Mouse (Mus musculus) kidney, postnatal 14 days (tissue): ENCODE results near the gene Zfp114.

ENCODE experiments used
- DNase-seq: peaks from one replicate; pipeline ENCODE4 v3.0.0; 2022; ENCODE audit warnings: mixed read lengths

The Zfp114 gene

DNA sequence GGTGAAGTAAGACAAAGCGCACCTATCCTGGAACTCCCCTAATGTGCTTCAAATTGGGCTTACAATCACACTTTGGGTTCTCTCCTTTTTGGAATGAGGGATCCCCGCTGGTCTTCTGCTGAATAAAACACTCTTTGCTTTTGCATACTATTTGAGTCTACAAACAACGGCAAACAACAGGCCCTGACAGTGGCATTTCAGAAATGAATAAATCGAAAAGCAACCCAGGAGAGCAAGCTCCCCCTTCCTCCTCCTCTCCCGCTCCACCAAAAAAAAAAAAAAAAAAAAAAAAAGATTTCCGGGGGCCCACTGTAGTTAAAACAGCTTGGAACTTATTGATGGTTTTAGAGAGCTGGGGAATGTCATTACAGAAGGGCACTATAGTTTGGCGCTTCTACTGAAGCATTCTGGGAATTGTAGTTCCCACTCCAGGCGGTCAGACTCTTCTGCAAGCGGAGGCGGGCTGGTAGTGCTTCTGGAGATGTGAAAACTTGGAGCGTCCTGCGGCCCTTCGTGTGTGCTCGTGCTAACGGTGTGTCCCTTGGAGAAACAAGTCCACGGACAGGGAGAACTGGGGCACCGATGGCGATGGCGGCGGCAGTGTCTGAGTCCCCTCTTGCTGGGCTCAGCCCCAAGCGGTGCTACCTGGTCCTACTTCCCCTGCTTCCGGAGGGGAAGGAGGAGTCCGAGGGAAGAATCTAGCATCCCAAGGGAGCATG is at the start of gene Zfp114:
TSS of gene Zfp114 (plus strand) at position 443 of the 719 bp plus-strand sequence.
- peak; percentile 66 for DNase-seq

- DNase-seq, result no peak
Measured at GRCm38 (mm10) chr7:24133425-24133995, 41.4 kb upstream of the Zfp114 start.

DNA sequence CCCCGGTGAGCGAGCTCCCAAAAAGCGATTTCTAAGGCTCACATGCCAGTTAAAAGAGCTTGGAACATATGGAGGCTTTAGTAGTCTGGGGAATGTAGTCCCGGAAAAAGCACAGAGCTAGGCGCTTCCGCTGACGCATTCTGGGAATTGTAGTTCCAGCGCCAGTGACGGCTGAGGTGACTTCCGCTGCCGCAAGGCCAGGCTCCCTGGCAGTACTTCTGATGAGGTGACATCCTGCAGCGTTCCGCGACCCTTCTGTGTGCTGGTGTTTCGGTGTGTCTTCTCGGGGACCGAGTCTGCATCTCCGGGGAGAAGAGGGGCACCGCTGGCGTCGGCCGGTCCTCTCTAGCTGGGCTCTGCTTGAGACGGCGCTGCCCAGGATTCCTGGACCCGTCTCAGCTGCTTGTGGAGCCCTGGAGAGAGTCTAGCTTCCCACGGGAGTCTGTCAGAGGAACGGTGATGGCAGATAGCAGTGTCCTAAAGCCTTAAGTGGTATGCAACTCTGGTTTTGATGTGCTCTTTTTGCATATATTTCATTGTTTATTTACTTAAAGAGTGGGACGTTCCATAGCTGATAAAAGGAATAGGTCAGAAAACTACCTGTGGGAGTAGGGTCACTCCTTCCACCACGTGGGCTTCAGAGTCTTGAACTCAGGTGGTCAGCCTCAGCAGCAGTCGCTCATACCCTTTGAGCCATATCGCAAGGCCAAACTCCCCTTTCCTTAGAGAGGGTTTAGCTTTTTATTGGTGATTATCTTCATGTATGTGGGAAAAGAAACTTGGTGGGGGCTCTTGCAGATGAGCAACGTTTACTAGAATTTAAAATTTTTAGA is 40.6 kb upstream of the Zfp114 start, which contains the start of gene Zfp235:
TSS of gene Zfp235 (plus strand) at position 174 of the 833 bp plus-strand sequence.
- DNase-seq, result peak; percentile 91

GRCm38 (mm10) chr7:24142566-24142965 is 32.3 kb upstream of the Zfp114 start:
- no peak for DNase-seq

DNA sequence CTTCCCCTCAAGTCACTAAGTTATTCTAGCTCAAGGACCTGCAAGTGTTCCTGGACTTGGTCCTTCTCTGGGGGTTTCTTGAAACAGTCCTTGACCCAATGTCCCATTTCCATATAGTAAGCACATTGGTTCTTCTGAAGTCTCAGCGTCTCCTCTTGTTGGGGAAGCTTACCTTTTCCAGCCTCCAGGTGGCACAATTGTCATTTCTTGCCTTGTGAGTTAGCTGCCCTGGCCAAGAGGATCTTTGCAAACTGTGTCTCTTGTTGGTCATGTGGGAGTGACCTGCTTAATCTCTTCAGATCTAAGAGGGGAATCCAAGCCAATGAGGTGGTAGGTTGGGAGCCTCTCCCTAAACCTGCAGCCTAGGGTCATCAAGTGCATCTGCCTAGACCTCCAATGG is 21.6 kb upstream of the Zfp114 start:
- peak; percentile 15 for DNase-seq

- no peak for DNase-seq
Measured at GRCm38 (mm10) chr7:24172191-24172590, 2.7 kb upstream of the Zfp114 start.

DNA sequence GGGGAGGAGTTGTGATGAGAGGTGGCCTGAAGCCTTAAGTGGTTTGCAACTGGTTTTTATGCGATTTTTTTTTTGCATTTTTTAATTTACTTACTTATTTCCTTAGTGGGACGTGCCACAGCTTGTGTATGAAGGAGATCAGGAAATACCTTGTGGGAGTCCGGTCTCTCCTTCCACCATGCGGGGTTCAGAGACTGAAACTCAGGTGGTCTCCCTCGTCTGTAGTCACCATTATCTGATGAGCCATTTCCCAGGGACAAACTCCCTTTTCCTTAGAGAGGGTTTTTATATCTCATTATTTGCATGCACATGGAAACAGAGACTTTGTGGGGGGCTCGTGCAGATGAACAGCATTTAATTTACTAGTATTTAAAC is 464 bp downstream of the Zfp114 start:
- no peak for DNase-seq

DNA sequence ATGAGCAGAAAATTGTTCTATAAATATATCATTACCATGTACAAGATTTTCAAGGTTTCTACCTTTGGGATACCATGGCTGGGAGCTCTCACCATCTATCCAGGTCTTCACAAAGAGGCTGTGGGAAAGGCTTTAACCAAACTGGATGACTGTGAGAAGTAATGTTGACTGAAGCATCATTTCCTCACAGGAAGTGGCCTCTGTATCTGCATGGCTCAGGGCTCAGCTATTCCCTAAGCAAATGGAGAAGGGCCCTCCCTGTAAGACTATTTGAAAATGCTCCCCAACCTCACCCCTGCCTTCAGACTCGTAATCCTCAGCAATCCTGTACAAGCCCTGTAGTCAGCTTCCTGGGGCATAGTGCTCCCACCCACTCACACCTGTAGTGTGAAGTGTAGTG is 12.8 kb downstream of the Zfp114 start:
- no peak for DNase-seq

DNA sequence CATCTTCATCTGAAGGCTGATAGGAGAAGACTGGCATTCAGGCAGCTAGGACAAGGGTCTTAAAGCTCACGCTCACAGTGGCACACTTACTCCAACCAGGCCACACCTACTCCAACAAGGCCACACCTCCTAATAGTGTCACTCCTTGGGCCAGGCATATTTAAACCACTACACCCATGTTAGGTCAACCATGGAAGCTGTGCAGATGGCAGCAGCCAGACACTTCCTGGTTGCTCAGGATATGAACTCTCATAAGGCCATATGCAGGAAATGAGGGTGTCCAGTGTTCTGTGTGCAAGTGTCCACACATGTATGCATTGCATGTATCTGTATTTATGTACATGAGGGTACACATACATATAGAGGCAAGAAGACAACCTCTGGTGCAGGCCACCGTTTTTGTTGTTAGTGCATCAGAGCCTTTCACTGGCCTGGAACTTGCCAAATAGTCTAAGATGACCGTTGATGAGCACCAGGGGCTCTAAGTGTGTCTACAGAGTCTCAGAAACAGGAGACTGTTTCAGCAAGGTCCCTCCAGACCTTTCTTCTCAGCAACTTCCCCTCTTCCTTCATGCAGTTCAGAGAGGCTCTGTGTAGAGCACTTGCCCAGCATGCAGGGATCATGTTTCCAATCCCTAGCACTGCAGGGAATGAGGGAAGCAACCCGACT is 14.2 kb downstream of the Zfp114 start:
- no peak for DNase-seq

DNA sequence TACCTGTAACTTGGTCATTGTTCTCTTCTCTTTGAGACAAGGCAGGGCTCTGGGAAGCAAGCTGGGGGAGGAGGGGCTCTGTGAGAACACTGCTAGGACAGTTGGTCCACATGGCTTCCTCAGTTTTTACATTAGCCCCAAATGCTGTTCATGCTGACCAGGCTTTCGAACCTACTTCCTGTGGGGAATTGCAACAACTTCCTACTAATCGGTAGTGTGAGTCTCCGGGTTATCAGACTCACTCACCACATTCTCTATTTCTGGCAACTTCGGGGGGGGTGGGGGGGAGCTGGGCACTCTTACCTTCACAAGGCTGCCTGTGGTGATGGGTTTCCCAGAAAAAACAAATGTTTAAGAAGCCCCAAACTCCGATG is 14.7 kb downstream of the Zfp114 start:
- DNase-seq, result no peak

- no peak for DNase-seq
Measured at GRCm38 (mm10) chr7:24191361-24191760, 16.5 kb downstream of the Zfp114 start.

GRCm38 (mm10) chr7:24193157-24193556 is 18.3 kb downstream of the Zfp114 start:
- DNase-seq, result no peak

- DNase-seq, result no peak
Measured at GRCm38 (mm10) chr7:24196961-24197360, 22.1 kb downstream of the Zfp114 start.

DNA sequence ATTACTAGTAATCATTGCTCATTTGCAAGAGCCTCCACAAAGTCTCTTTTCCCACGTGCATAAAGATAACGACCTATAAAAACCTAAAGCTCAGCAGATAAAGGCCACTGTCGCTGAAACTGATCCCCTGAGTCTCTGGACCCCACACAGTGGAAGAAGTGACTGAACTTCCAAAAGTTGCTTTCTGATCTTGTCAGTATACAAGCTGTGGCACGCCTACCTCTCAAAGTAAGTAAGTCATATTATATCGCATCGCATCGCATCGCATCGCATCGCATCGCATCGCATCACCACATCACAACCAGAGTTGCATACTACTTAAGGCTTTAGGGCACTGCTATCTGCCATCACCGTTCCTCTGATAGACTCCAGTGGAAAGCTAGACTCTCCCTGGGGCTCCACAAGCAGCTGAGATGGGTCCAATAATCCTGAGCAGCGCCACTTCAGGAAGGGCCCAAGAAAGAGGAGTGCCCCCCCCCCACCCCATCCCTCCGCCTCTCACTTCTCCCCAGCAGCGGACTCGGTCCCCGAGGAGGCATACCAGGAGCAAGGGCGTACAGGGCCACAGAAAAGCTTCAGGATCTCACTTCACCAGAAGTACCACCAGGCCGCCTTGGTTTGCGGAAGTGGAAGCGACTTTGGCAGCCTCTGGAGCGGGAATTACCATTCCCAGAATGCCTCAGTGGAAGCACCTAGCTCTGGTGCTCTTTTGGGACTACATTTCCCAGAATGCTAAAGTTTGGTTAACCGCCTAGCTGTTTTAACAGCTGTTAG is 32.8 kb downstream of the Zfp114 start:
- peak; percentile 84 for DNase-seq

GRCm38 (mm10) chr7:24208282-24208886 is 33.5 kb downstream of the Zfp114 start:
- no peak for DNase-seq

- no peak for DNase-seq
Measured at GRCm38 (mm10) chr7:24210296-24210695, 35.4 kb downstream of the Zfp114 start.

GRCm38 (mm10) chr7:24211343-24211742 is 36.5 kb downstream of the Zfp114 start, which contains the start of gene Zfp111:
Zfp111 (minus strand) TSS chr7:24211443.
- DNase-seq, result no peak
